Mouse (Mus musculus) liver, adult 2 months (tissue): ENCODE measurements around the gene Tspan10.

Experiments used
- CTCF ChIP-seq: fragments of 200-500 bp; IDR thresholded peaks from 2 replicates; pipeline ENCODE4 v1.5.1; 2011; ENCODE audit warnings: low read depth, low read length, control low read depth
- POLR2A ChIP-seq: fragments of 200-500 bp; IDR thresholded peaks from 2 replicates; pipeline ENCODE4 v1.6.1; 2011; ENCODE audit warnings: low read length, control low read depth; ENCODE audit not compliant: insufficient read depth; ENCODE audit errors: extremely low read depth

GRCm38 (mm10) chr11:120493351-120493750, 50.9 kb downstream of the Tspan10 start:
- TF ChIP-seq CTCF (no peak), POLR2A (no peak)
